In genomic region chr6:48552918-48553317, GRCm38 (mm10) we compare ENCODE assay signal across 1 mouse cellular context.
TF ChIP-seq lines count a peak whose summit lies in the region.

No protein-coding gene starts in this region.

TF ChIP-seq in CH12.LX, 34 proteins besides CTCF, POLR2A, EP300 and RAD21 (continued from another document):
- TF ChIP-seq SMC3 (IDR thresholded peaks at IDR 0.05; ENCODE audit: low read depth, low read length) (no peak), MXI1 (IDR thresholded peaks at IDR 0.05; ENCODE audit: low read depth, low read length) (peak; percentile 94), PAX5 (IDR thresholded peaks at IDR 0.05; ENCODE audit: low read length) (no peak)
